16 mouse cellular contexts compared by ENCODE assay signal in the genomic region with DNA sequence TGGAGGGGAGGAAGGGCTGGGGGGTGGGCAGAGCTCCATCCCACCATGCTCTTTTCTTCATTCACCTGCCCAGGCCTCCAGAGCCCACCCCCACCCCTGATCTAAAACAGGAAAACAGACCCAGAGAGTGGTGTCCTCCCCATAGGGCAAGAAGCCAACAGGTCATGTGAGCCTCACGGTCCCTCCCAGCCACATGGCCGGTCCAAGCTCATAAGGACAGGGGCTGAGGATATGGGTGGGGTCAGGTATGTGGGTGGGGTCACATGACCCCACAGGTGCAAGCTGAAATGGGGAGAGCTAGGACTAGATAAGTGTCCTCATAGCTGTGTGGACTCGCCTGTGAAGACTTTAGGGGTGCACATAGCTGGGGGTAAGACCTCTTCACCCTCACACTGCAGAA. TPM values are rescaled to one million over a fixed set of nuclear protein-coding genes. Genes with fewer than 3 reads are reported as not detected.
DNase-seq lines count a peak whose midpoint lies in the region; ATAC-seq and TF ChIP-seq lines count a peak whose summit lies in the region.
"Had no signal": no experiment of that assay in that cellular context is flagged by ENCODE, and none has a peak within 500 bp of the region (broad histone marks: within the 10 kb centered on the region; RNA-seq: fewer than 3 reads in every experiment).

No protein-coding gene starts in this region.

- H3K9me3 ChIP-seq in intestine, embryonic 16.5 days (ENCODE audit: control insufficient read depth, low read length): no peaks in the 10 kb centered on the region
- no peaks in the 10 kb centered on the region for H3K9me3 ChIP-seq in hindbrain, embryonic 16.5 days (ENCODE audit: control insufficient read depth, low read length)
- H3K9me3 ChIP-seq: liver, embryonic 13.5 days had no signal

- no peak for DNase-seq in gastrocnemius, adult 2 months
- DNase-seq in gastrocnemius, adult 8-10 months (ENCODE audit: low spot score in 2 of 2): no peak
- peak; percentile 60 for DNase-seq in lung, postnatal 36 days
- no peak for DNase-seq in lung, adult 2 months
- DNase-seq in yolk sac, embryonic 10.5 days (ENCODE audit: low spot score): peak; percentile 73
- no peak for DNase-seq in ovary, postnatal 14 days (ENCODE audit: low spot score)
- DNase-seq: adrenal gland, postnatal 10 days; B cell, adult 2 months; liver, embryonic 13.5 days had no signal

- 52% methylated on average over 3 of the region's 3 CpGs for WGBS in lung, adult 2 months
- WGBS in intestine, embryonic 16.5 days: 52% methylated on average over 3 of the region's 3 CpGs
- 92% methylated on average over 3 of the region's 3 CpGs for WGBS in hindbrain, embryonic 16.5 days

- intact Hi-C loops in gastrocnemius, adult 2 months (cut with DNase I): no loop called here

- no peaks in the 10 kb centered on the region for H3K27me3 ChIP-seq in intestine, embryonic 16.5 days (replicated peaks; ENCODE audit: control insufficient read depth, insufficient read depth, low read length)
- H3K27me3 ChIP-seq in hindbrain, embryonic 16.5 days (replicated peaks; ENCODE audit: control insufficient read depth, insufficient read depth, low read length): no peaks in the 10 kb centered on the region
- H3K27me3 ChIP-seq: liver, embryonic 13.5 days; Patski had no signal

- no peak for TF ChIP-seq POLR2A in lung, adult 2 months (IDR thresholded peaks at IDR 0.05; ENCODE audit: borderline replicate concordance, extremely low read depth, low read depth, low read length)

- H3K36me3 ChIP-seq in intestine, embryonic 16.5 days (ENCODE audit: control insufficient read depth, insufficient read depth, low read length): peaks cover 29% of the 10 kb centered on the region
- peaks cover 48% of the 10 kb centered on the region for H3K36me3 ChIP-seq in hindbrain, embryonic 16.5 days (ENCODE audit: control insufficient read depth, insufficient read depth, low read length)

- peak overlapping the region; percentile 84 for H3K27ac ChIP-seq in gastrocnemius, adult 2 months
- peak overlapping the region; percentile 85 for H3K27ac ChIP-seq in intestine, embryonic 16.5 days (ENCODE audit: low read length)
- H3K27ac ChIP-seq in hindbrain, embryonic 16.5 days (ENCODE audit: low read depth, low read length): no peak overlapping the region
- H3K27ac ChIP-seq: liver, embryonic 13.5 days had no signal

- H3K9ac ChIP-seq in intestine, embryonic 16.5 days (ENCODE audit: low read depth, low read length): peak overlapping the region; percentile 35; the same call in 1 of the 2 replicates
- H3K9ac ChIP-seq in hindbrain, embryonic 16.5 days (ENCODE audit: low read depth, low read length): no peak overlapping the region
- H3K9ac ChIP-seq: liver, embryonic 13.5 days had no signal

- no peaks in the 10 kb centered on the region for H3K4me1 ChIP-seq in lung, adult 2 months (ENCODE audit: control insufficient read depth, insufficient read depth, low read length)
- H3K4me1 ChIP-seq in intestine, embryonic 16.5 days (ENCODE audit: control insufficient read depth, insufficient read depth, low read length): peaks cover 9% of the 10 kb centered on the region
- H3K4me1 ChIP-seq in hindbrain, embryonic 16.5 days (ENCODE audit: control insufficient read depth, insufficient read depth, low read depth, low read length): peaks cover 5% of the 10 kb centered on the region; the same call in 1 of the 2 replicates

- peak overlapping the region; percentile 26; the same call in 1 of the 2 replicates for H3K4me3 ChIP-seq in gastrocnemius, adult 2 months
- no peak overlapping the region for H3K4me3 ChIP-seq in lung, adult 2 months (replicated peaks; ENCODE audit: extremely low read depth, low read depth, low read length)
- H3K4me3 ChIP-seq in intestine, embryonic 16.5 days (ENCODE audit: low read length): no peak overlapping the region
- no peak overlapping the region for H3K4me3 ChIP-seq in hindbrain, embryonic 16.5 days (ENCODE audit: low read length)
- H3K4me3 ChIP-seq: liver, embryonic 13.5 days had no signal

- no peak for TF ChIP-seq CTCF in gastrocnemius, adult 2 months (IDR thresholded peaks at IDR 0.05)
- no peak for TF ChIP-seq CTCF in lung, adult 2 months (IDR thresholded peaks at IDR 0.05; ENCODE audit: insufficient read depth, low read length)

- peak; percentile 62 for ATAC-seq in intestine, embryonic 16.5 days
- no peak for ATAC-seq in hindbrain, embryonic 16.5 days
- ATAC-seq: Patski had no signal

- no peak overlapping the region for H3K4me2 ChIP-seq in intestine, embryonic 16.5 days (ENCODE audit: low read depth, low read length)
- H3K4me2 ChIP-seq in hindbrain, embryonic 16.5 days (ENCODE audit: low read length): no peak overlapping the region
- H3K4me2 ChIP-seq: liver, embryonic 13.5 days had no signal

RNA-seq across cellular contexts. Expression of gene Cox19, which starts 12.8 kb away (rescaled TPM):
- total RNA-seq in gastrocnemius, adult 2 months (2021): 10 to 100 TPM; 48.7 to 69.6 TPM
- 10 to 100 TPM; 46.5 to 60.3 (median 57.4) TPM for total RNA-seq in gastrocnemius, adult 8-10 months (2022)
- 51.7 and 61.9 TPM in 2 replicates for polyA plus RNA-seq in lung, adult 2 months (2012; rRNA removed)
- 183 and 195 TPM in 2 replicates for polyA plus RNA-seq in intestine, embryonic 16.5 days (2015; fragmentation: Nextera tagmentation; extraction: Ambion mirVana)
- polyA plus RNA-seq in hindbrain, embryonic 16.5 days (2015; fragmentation: Nextera tagmentation; extraction: Ambion mirVana): 95.1 and 98.6 TPM in 2 replicates

RNA-seq across cellular contexts. Expression of gene Adap1, which starts 13.0 kb away (rescaled TPM):
- 1 to 10 TPM in 1 of 2 experiments, under 1 TPM in 1; 0.89 to 1.0 TPM for total RNA-seq in gastrocnemius, adult 2 months (2021)
- 1 to 10 TPM in 1 of 4 experiments, under 1 TPM in 3; 0.44 to 2.0 (median 0.64) TPM for total RNA-seq in gastrocnemius, adult 8-10 months (2022)
- polyA plus RNA-seq in lung, adult 2 months (2012; rRNA removed): 12.1 and 13.8 TPM in 2 replicates
- polyA plus RNA-seq in intestine, embryonic 16.5 days (2015; fragmentation: Nextera tagmentation; extraction: Ambion mirVana): 5.3 and 6.3 TPM in 2 replicates
- polyA plus RNA-seq in hindbrain, embryonic 16.5 days (2015; fragmentation: Nextera tagmentation; extraction: Ambion mirVana): 57.5 and 66.5 TPM in 2 replicates

RNA-seq across cellular contexts. Expression of gene Cyp2w1, which starts 14.0 kb away (rescaled TPM):
- total RNA-seq in gastrocnemius, adult 2 months (2021): not detected
- total RNA-seq in gastrocnemius, adult 8-10 months (2022): not detected
- 0.33 TPM in 1 of 2 replicates, not detected in the other for polyA plus RNA-seq in lung, adult 2 months (2012; rRNA removed)
- 33.9 and 44.0 TPM in 2 replicates for polyA plus RNA-seq in intestine, embryonic 16.5 days (2015; fragmentation: Nextera tagmentation; extraction: Ambion mirVana)
- not detected in 2 replicates for polyA plus RNA-seq in hindbrain, embryonic 16.5 days (2015; fragmentation: Nextera tagmentation; extraction: Ambion mirVana)
- total RNA-seq: adrenal gland, postnatal 10 days; gastrocnemius, adult 18-20 months; megakaryocyte-erythroid progenitor cell, adult 5-6 weeks had no signal
- polyA plus RNA-seq: cortical plate, adult 2 months; liver, embryonic 13.5 days; Patski; thymus, postnatal 0 days had no signal

RNA-seq across cellular contexts. Expression of gene Gpr146, which starts 39.1 kb away (rescaled TPM):
- total RNA-seq in gastrocnemius, adult 2 months (2021): 10 to 100 TPM; 26.5 to 41.2 TPM
- 10 to 100 TPM; 20.9 to 28.6 (median 25.4) TPM for total RNA-seq in gastrocnemius, adult 8-10 months (2022)
- 75.7 and 93.4 TPM in 2 replicates for polyA plus RNA-seq in lung, adult 2 months (2012; rRNA removed)
- polyA plus RNA-seq in intestine, embryonic 16.5 days (2015; fragmentation: Nextera tagmentation; extraction: Ambion mirVana): 2.3 and 2.5 TPM in 2 replicates
- 3.1 and 4.0 TPM in 2 replicates for polyA plus RNA-seq in hindbrain, embryonic 16.5 days (2015; fragmentation: Nextera tagmentation; extraction: Ambion mirVana)

Comparison
In these comparisons a context has a peak if more than half of its experiments do, and no peak if none do; other contexts are left out.
1. DNase-seq: peak in lung, postnatal 36 days (single experiment) and yolk sac, embryonic 10.5 days (single experiment); none in gastrocnemius, adult 2 months (single experiment), gastrocnemius, adult 8-10 months (0 of 2), lung, adult 2 months (single experiment) and ovary, postnatal 14 days (single experiment).
2. RNA of gene Cyp2w1, which starts 14.0 kb away (polyA plus RNA-seq): 33.9 to 44.0 TPM in intestine, embryonic 16.5 days; 0.33 TPM in lung, adult 2 months and not detected in hindbrain, embryonic 16.5 days; every median in the first group is over 10 times any median in the second.